Mouse (Mus musculus) gastrocnemius, postnatal 10 days (tissue): ENCODE data around the gene Afap1l2. TPM values are rescaled to one million over a fixed set of nuclear protein-coding genes. Genes with fewer than 3 reads are reported as not detected.

Source experiments
- DNase-seq: peaks from one replicate; pipeline ENCODE4 v3.0.0; 2021; ENCODE audit warnings: mixed read lengths
- total RNA-seq, 2 experiments: library from RNA; stranded (reverse); gene quantifications; 2 replicates each; pipeline ENCODE4 v1.2.3; 2021

Afap1l2 gene
- total RNA-seq, 2 experiments from 2014 or later, result 14.2 to 22.4 TPM

GRCm38 (mm10) chr19:56887879-56888278, 120.1 kb downstream of the Afap1l2 start:
- no peak for DNase-seq

GRCm38 (mm10) chr19:56877364-56877763, 130.7 kb downstream of the Afap1l2 start:
- DNase-seq, result no peak

GRCm38 (mm10) chr19:56874601-56875315, 133.3 kb downstream of the Afap1l2 start:
- no peak for DNase-seq

GRCm38 (mm10) chr19:56873816-56874600, 134.0 kb downstream of the Afap1l2 start, which contains the start of gene Vwa2:
Gene Vwa2, plus strand, starts transcription at chr19:56874249.
- DNase-seq, result peak; percentile 26

GRCm38 (mm10) chr19:56867701-56868100, 140.3 kb downstream of the Afap1l2 start:
- no peak for DNase-seq

Other genes starting within 250 kb of the Afap1l2 start
- 10 to 100 TPM; 23.1 to 29.0 TPM for gene Ccdc186, start 186.0 kb downstream of the Afap1l2 start, total RNA-seq
- gene Tdrd1, start 182.0 kb downstream of the Afap1l2 start, total RNA-seq, result not detected
- gene Vwa2, start 134.0 kb downstream of the Afap1l2 start, total RNA-seq, result not detected